Comparison of ENCODE assay signal across 1 mouse cellular context in the genomic region with DNA sequence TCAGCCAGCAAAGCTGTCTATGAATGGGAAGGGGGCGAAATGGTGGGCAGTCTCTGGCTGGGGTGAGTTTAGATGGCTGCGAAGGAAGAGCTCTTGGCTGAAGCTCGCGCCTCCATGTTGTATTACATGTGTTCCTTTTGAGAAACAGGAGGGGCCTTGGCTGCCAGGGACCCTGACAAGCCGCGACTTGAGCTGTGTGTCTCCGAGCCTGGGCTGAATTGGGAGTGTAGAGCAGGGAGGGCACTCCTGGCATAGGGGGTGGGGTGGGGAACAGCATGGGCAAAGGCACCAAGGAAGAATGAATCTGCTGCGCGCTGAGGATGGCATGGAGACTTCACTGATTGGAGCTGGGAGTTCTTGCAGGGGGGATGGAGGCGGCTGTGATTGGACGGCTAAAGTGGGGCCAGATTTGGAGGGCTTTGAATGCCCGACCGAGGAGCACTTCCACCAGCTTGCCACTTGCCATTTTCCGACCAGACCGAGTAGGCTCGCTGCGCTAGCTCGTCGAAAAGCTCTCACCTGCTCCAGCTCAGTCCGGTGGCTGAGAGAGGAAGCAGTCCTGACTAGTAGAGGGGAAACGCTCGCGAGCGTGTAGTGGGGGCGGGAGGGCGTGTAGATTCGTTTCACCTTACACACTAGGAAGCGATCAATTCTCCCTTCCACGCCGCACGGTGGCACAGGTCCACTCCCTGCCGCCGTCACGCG.
TF ChIP-seq lines count a peak whose summit lies in the region.

No protein-coding gene starts in this region.

TF ChIP-seq in CH12.LX, 34 proteins besides CTCF, POLR2A, EP300 and RAD21 (continued from another document):
- TF ChIP-seq ZC3H11A (IDR thresholded peaks at IDR 0.05; ENCODE audit: low read depth, low read length) (no peak), USF2 (conservative IDR thresholded peaks at IDR 0.05; ENCODE audit: low read depth, low read length) (no peak), TBP (conservative IDR thresholded peaks at IDR 0.05; ENCODE audit: low read depth, low read length) (peak; percentile 97), MAX (IDR thresholded peaks at IDR 0.05; ENCODE audit: low read length) (peak; percentile 83), SMC3 (IDR thresholded peaks at IDR 0.05; ENCODE audit: low read depth, low read length) (no peak), PAX5 (IDR thresholded peaks at IDR 0.05; ENCODE audit: low read length) (no peak), E2F4 (IDR thresholded peaks at IDR 0.05; ENCODE audit: insufficient replicate concordance, low read depth, low read length) (0 out of 2 replicates have a peak, but pooled peaks have one; percentile 20), ZNF384 (IDR thresholded peaks at IDR 0.05; ENCODE audit: low read depth, low read length) (no peak), BHLHE40 (IDR thresholded peaks at IDR 0.05; ENCODE audit: low read depth, low read length) (peak; percentile 43), NELFE (IDR thresholded peaks at IDR 0.05; ENCODE audit: low read depth, low read length) (peak; percentile 95), CHD2 (IDR thresholded peaks at IDR 0.05; ENCODE audit: low read length) (peak; percentile 67), JUND (conservative IDR thresholded peaks at IDR 0.05; ENCODE audit: low read depth, low read length) (no peak), MEF2A (IDR thresholded peaks at IDR 0.05; ENCODE audit: borderline replicate concordance, low read depth, low read length) (no peak; the same call in none of the 2 replicates), ZMIZ1 (IDR thresholded peaks at IDR 0.05; ENCODE audit: low read depth, low read length) (peak; percentile 96), MYC (IDR thresholded peaks at IDR 0.05; ENCODE audit: low read depth, low read length) (peak; percentile 87), GABPA (IDR thresholded peaks at IDR 0.05; ENCODE audit: insufficient replicate concordance, low read depth, low read length) (no peak), IRF4 (IDR thresholded peaks at IDR 0.05; ENCODE audit: low read depth, low read length) (peak; percentile 52; the same call in 1 of the 2 replicates), ZKSCAN1 (IDR thresholded peaks at IDR 0.05; ENCODE audit: borderline replicate concordance, low read depth, low read length) (no peak), KAT2A (IDR thresholded peaks at IDR 0.05; ENCODE audit: insufficient replicate concordance, low read length) (no peak), MAFK (IDR thresholded peaks at IDR 0.05; ENCODE audit: insufficient replicate concordance, low read length) (no peak), MAZ (IDR thresholded peaks at IDR 0.05; ENCODE audit: low read depth, low read length) (peak; percentile 92), MXI1 (IDR thresholded peaks at IDR 0.05; ENCODE audit: low read depth, low read length) (peak; percentile 57; the same call in 1 of the 2 replicates)
TF ChIP-seq in CH12.LX: peak in this region for 17.
